Mouse (Mus musculus) forebrain, embryonic 14.5 days (tissue): ENCODE measurements around the gene Rfx4. TPM values are rescaled to one million over a fixed set of nuclear protein-coding genes. Genes with fewer than 3 reads are reported as not detected.

Experiments
- ATAC-seq: fragments of 200-750 bp; cut with Nextera tagmentation; 2 replicates; pipeline ENCODE4 v1.8.0; 2017; ENCODE audit warnings: mild to moderate bottlenecking, moderate library complexity
- DNase-seq: peaks from one replicate; pipeline ENCODE4 v3.0.0-alpha.2; 2015; ENCODE audit warnings: low spot score
- H3K27ac ChIP-seq: fragments of 300-500 bp; sonication (generic); 2 replicates; pipeline ENCODE4 v1.5.1; 2014; ENCODE audit warnings: low read depth, mild to moderate bottlenecking, control low read depth, low read length, moderate library complexity
- H3K27me3 ChIP-seq: fragments of 300-500 bp; sonication (generic); replicated peaks from 2 replicates; pipeline ENCODE4 v1.6.1; 2014; ENCODE audit warnings: low read length, control low read depth, mixed read lengths; ENCODE audit not compliant: control insufficient read depth, insufficient read depth
- H3K36me3 ChIP-seq: fragments of 300-500 bp; sonication (generic); 2 replicates; pipeline ENCODE4 v1.6.1; 2014; ENCODE audit warnings: low read length, control low read depth; ENCODE audit not compliant: control insufficient read depth, insufficient read depth
- H3K4me1 ChIP-seq: fragments of 300-500 bp; sonication (generic); 2 replicates; pipeline ENCODE4 v1.6.1; 2014; ENCODE audit warnings: antibody characterized with exemption, low read length, control low read depth; ENCODE audit not compliant: control insufficient read depth, insufficient read depth
- H3K4me2 ChIP-seq: fragments of 300-500 bp; sonication (generic); 2 replicates; pipeline ENCODE4 v1.6.1; 2014; ENCODE audit warnings: mild to moderate bottlenecking, control low read depth, low read length
- H3K4me3 ChIP-seq: fragments of 300-500 bp; sonication (generic); 2 replicates; pipeline ENCODE4 v1.5.1; 2014; ENCODE audit warnings: low read depth, low read length, control low read depth
- H3K9ac ChIP-seq: fragments of 300-500 bp; sonication (generic); 2 replicates; pipeline ENCODE4 v1.6.1; 2014; ENCODE audit warnings: mild to moderate bottlenecking, low read length, control low read depth, moderate library complexity
- H3K9me3 ChIP-seq: fragments of 300-500 bp; sonication (generic); replicated peaks from 2 replicates; pipeline ENCODE4 v1.6.1; 2016; ENCODE audit warnings: low read length, control low read depth, mixed read lengths; ENCODE audit not compliant: control insufficient read depth
- WGBS: fragments of 180-500 bp; shearing (Covaris S2); extraction: QIAGEN DNeasy Blood & Tissue Kit; methylation state at CpG from one replicate; pipeline ENCODE4 v1.1.7; 2014; 5-methylcytosine and 5-hydroxymethylcytosine counted together
- polyA plus RNA-seq: library from polyadenylated mRNA; unstranded; fragments of >200 nt; fragmentation: Nextera tagmentation; extraction: Ambion mirVana; gene quantifications from 2 replicates; pipeline ENCODE4 v1.2.1, GENCODE M21; 2014

Gene Rfx4
- polyA plus RNA-seq, 1 experiment from 2014 or later, result 9.5 TPM

GRCm38 (mm10) chr10:84791181-84791580 lies 35.3 kb downstream of the Rfx4 start:
- ATAC-seq, result no peak
- Histone ChIP-seq H3K27me3 (no peaks in the 10 kb centered on the region), H3K36me3 (no peaks in the 10 kb centered on the region), H3K27ac (no peak overlapping the region), H3K4me3 (no peak overlapping the region), H3K9me3 (no peaks in the 10 kb centered on the region), H3K4me2 (no peak overlapping the region), H3K4me1 (no peaks in the 10 kb centered on the region), H3K9ac (no peak overlapping the region)
- no peak for DNase-seq
- WGBS, result 94% methylated on average over 3 of the region's 3 CpGs

- no peak overlapping the region for H3K4me3 ChIP-seq
- H3K9me3 ChIP-seq, result no peaks in the 10 kb centered on the region
- 92% methylated on average over 6 of the region's 6 CpGs for WGBS
- no peak overlapping the region for H3K27ac ChIP-seq
- ATAC-seq (no peak), DNase-seq (no peak)
- no peaks in the 10 kb centered on the region for H3K27me3 ChIP-seq
- no peak overlapping the region for H3K9ac ChIP-seq
- no peaks in the 10 kb centered on the region; the same call in 1 of the 2 replicates for H3K4me1 ChIP-seq
- H3K36me3 ChIP-seq, result no peaks in the 10 kb centered on the region; the same call in 1 of the 2 replicates
- H3K4me2 ChIP-seq, result no peak overlapping the region
These were observed 45.7 kb downstream of the Rfx4 start for GRCm38 (mm10) chr10:84801521-84801920.

- 41% methylated on average over 13 of the region's 13 CpGs for WGBS
- H3K9me3 ChIP-seq, result no peaks in the 10 kb centered on the region
- peak; percentile 31 for DNase-seq
These were observed 47.5 kb downstream of the Rfx4 start for GRCm38 (mm10) chr10:84803216-84803844.

GRCm38 (mm10) chr10:84805576-84805975 lies 49.7 kb downstream of the Rfx4 start:
- H3K27me3 ChIP-seq, result no peaks in the 10 kb centered on the region
- 83% methylated on average over 3 of the region's 3 CpGs for WGBS
- DNase-seq (no peak), ATAC-seq (no peak)
- H3K4me1 ChIP-seq, result no peaks in the 10 kb centered on the region; the same call in 1 of the 2 replicates
- no peaks in the 10 kb centered on the region for H3K36me3 ChIP-seq
- no peak overlapping the region for H3K9ac ChIP-seq
- no peak overlapping the region for H3K4me2 ChIP-seq
- H3K4me3 ChIP-seq, result no peak overlapping the region
- no peaks in the 10 kb centered on the region for H3K9me3 ChIP-seq
- no peak overlapping the region for H3K27ac ChIP-seq

More at GRCm38 (mm10) chr10:84803216-84803844, 47.5 kb downstream of the Rfx4 start:
- Histone ChIP-seq H3K36me3 (no peaks in the 10 kb centered on the region; the same call in 1 of the 2 replicates), H3K9ac (0 out of 2 replicates have a peak overlapping the region, but pooled peaks have one; percentile 5), H3K4me2 (no peak overlapping the region), H3K4me3 (no peak overlapping the region), H3K4me1 (no peaks in the 10 kb centered on the region; the same call in 1 of the 2 replicates), H3K27me3 (no peaks in the 10 kb centered on the region), H3K27ac (no peak overlapping the region)
- ATAC-seq, result no peak

GRCm38 (mm10) chr10:84807206-84807605 lies 51.3 kb downstream of the Rfx4 start:
- DNase-seq (peak; percentile 50), ATAC-seq (0 out of 2 replicates have a peak, but pooled peaks have one; percentile 7)
- H3K27ac ChIP-seq, result no peak overlapping the region

GRCm38 (mm10) chr10:84810030-84810849 lies 54.4 kb downstream of the Rfx4 start:
- Histone ChIP-seq H3K36me3 (0 out of 2 replicates have a peak, but pooled peaks cover under 1% of the 10 kb centered on the region), H3K4me3 (no peak overlapping the region), H3K9ac (no peak overlapping the region), H3K9me3 (no peaks in the 10 kb centered on the region), H3K4me1 (no peaks in the 10 kb centered on the region), H3K4me2 (no peak overlapping the region), H3K27ac (no peak overlapping the region), H3K27me3 (no peaks in the 10 kb centered on the region)
- WGBS, result 70% methylated on average over 8 of the region's 8 CpGs
- no peak for DNase-seq
- no peak for ATAC-seq

More at GRCm38 (mm10) chr10:84807206-84807605, 51.3 kb downstream of the Rfx4 start:
- WGBS, result 28% methylated on average over 9 of the region's 9 CpGs
- H3K27me3 ChIP-seq, result no peaks in the 10 kb centered on the region
- no peak overlapping the region for H3K4me2 ChIP-seq
- no peak overlapping the region for H3K4me3 ChIP-seq
- H3K9me3 ChIP-seq, result no peaks in the 10 kb centered on the region
- H3K36me3 ChIP-seq, result no peaks in the 10 kb centered on the region
- no peaks in the 10 kb centered on the region; the same call in 1 of the 2 replicates for H3K4me1 ChIP-seq
- H3K9ac ChIP-seq, result no peak overlapping the region

GRCm38 (mm10) chr10:84811171-84811912 lies 55.5 kb downstream of the Rfx4 start:
- DNase-seq (no peak), ATAC-seq (no peak)
- 0 out of 2 replicates have a peak, but pooled peaks cover 11% of the 10 kb centered on the region for H3K36me3 ChIP-seq
- no peak overlapping the region for H3K27ac ChIP-seq
- H3K9me3 ChIP-seq, result no peaks in the 10 kb centered on the region
- H3K4me3 ChIP-seq, result no peak overlapping the region
- no peaks in the 10 kb centered on the region for H3K4me1 ChIP-seq
- H3K4me2 ChIP-seq, result no peak overlapping the region
- H3K27me3 ChIP-seq, result no peaks in the 10 kb centered on the region
- 91% methylated on average over 11 of the region's 11 CpGs for WGBS
- no peak overlapping the region for H3K9ac ChIP-seq

- H3K27me3 ChIP-seq, result no peaks in the 10 kb centered on the region
- H3K4me3 ChIP-seq, result no peak overlapping the region
- WGBS, result 62% methylated on average over 2 of the region's 2 CpGs
- 0 out of 2 replicates have a peak, but pooled peaks cover 14% of the 10 kb centered on the region for H3K36me3 ChIP-seq
- H3K4me1 ChIP-seq, result no peaks in the 10 kb centered on the region
- no peak overlapping the region for H3K27ac ChIP-seq
- H3K9me3 ChIP-seq, result no peaks in the 10 kb centered on the region
- no peak overlapping the region for H3K9ac ChIP-seq
- DNase-seq (no peak), ATAC-seq (no peak)
- H3K4me2 ChIP-seq, result no peak overlapping the region
These were observed 56.0 kb downstream of the Rfx4 start for GRCm38 (mm10) chr10:84811913-84812295.
